Mouse (Mus musculus) MEL (cell line): ENCODE results near the gene A730061H03Rik.

Experiments
- CTCF ChIP-seq, 3 experiments: IDR thresholded peaks in 2 of 3; conservative IDR thresholded peaks in 1 of 3; 2 replicates each; pipeline ENCODE4 v1.5.1; 2011 to 2012; ENCODE audit warnings: low read length in 3 of 3, low read depth in 2 of 3, mild to moderate bottlenecking in 2 of 3, improper control_type of control experiment in 1 of 3, inconsistent platforms in 1 of 3, mixed read lengths in 1 of 3, moderate library complexity in 1 of 3; ENCODE audit not compliant: control insufficient read depth in 1 of 3, insufficient read depth in 1 of 3, poor library complexity in 1 of 3, severe bottlenecking in 1 of 3
- E2F4 ChIP-seq: IDR thresholded peaks from 2 replicates; pipeline ENCODE4 v1.6.1; 2011; ENCODE audit warnings: low read depth, low read length, improper control_type of control experiment, borderline replicate concordance
- ELF1 ChIP-seq: IDR thresholded peaks from 2 replicates; pipeline ENCODE4 v1.6.1; 2014; ENCODE audit warnings: low read depth, mild to moderate bottlenecking, inconsistent platforms, low read length, improper control_type of control experiment, moderate library complexity
- EP300 ChIP-seq, 2 experiments: IDR thresholded peaks; 2 replicates each; pipeline ENCODE4 v1.6.1; 2011; ENCODE audit warnings: improper control_type of control experiment in 2 of 2, low read length in 2 of 2, low read depth in 1 of 2, mild to moderate bottlenecking in 1 of 2
- GABPA ChIP-seq: IDR thresholded peaks from 2 replicates; pipeline ENCODE4 v1.6.1; 2012; ENCODE audit warnings: low read depth, mild to moderate bottlenecking, inconsistent platforms, low read length, improper control_type of control experiment, moderate library complexity
- GATA1 ChIP-seq: IDR thresholded peaks from 2 replicates; pipeline ENCODE4 v1.6.1; 2011; ENCODE audit warnings: low read depth, low read length, improper control_type of control experiment
- MAZ ChIP-seq: IDR thresholded peaks from 2 replicates; pipeline ENCODE4 v1.6.1; 2012; ENCODE audit warnings: low read depth, mild to moderate bottlenecking, inconsistent platforms, low read length, improper control_type of control experiment
- POLR2A ChIP-seq, 2 experiments: IDR thresholded peaks; 2 replicates each; pipeline ENCODE4 v1.6.1; 2011 to 2012; ENCODE audit warnings: low read length in 2 of 2, mild to moderate bottlenecking in 2 of 2, control low read depth in 1 of 2, improper control_type of control experiment in 1 of 2, low read depth in 1 of 2, moderate library complexity in 1 of 2; ENCODE audit not compliant: control insufficient read depth in 1 of 2, insufficient read depth in 1 of 2, poor library complexity in 1 of 2
- ZNF384 ChIP-seq: IDR thresholded peaks from 2 replicates; pipeline ENCODE4 v1.6.1; 2012; ENCODE audit warnings: low read depth, mild to moderate bottlenecking, inconsistent platforms, low read length, improper control_type of control experiment

GRCm38 (mm10) chr14:55551347-55551746 lies 8.9 kb downstream of the A730061H03Rik start:
- TF ChIP-seq CTCF (IDR thresholded peaks at IDR 0.05 in 2 of 3, conservative IDR thresholded peaks at IDR 0.05 in 1 of 3; ENCODE audit: control insufficient read depth in 1 of 3, insufficient read depth in 1 of 3, low read depth in 2 of 3, low read length in 3 of 3, poor library complexity in 1 of 3, severe bottlenecking in 1 of 3), result no peak
- TF ChIP-seq E2F4, result no peak
- TF ChIP-seq GABPA, result no peak
- TF ChIP-seq GATA1, result no peak
- no peak for TF ChIP-seq MAZ
- no peak; a peak in 1 of 4 replicates for TF ChIP-seq POLR2A (IDR thresholded peaks at IDR 0.05; ENCODE audit: control insufficient read depth in 1 of 2, insufficient read depth in 1 of 2, low read depth in 1 of 2, low read length in 2 of 2, poor library complexity in 1 of 2)
- no peak for TF ChIP-seq ZNF384
- TF ChIP-seq ELF1, result no peak
- TF ChIP-seq EP300 (IDR thresholded peaks at IDR 0.05; ENCODE audit: low read depth in 1 of 2, low read length in 2 of 2), result no peak
